Mouse (Mus musculus) liver, embryonic 15.5 days (tissue): Measurements from ENCODE around the gene P4htm. TPM values are rescaled to one million over a fixed set of nuclear protein-coding genes. Genes with fewer than 3 reads are reported as not detected.

Experiments used
- ATAC-seq: fragments of 200-750 bp; cut with Nextera tagmentation; 2 replicates; pipeline ENCODE4 v1.8.0; 2017; ENCODE audit warnings: moderate number of reproducible peaks, mild to moderate bottlenecking, moderate library complexity; ENCODE audit not compliant: insufficient read depth
- H3K27ac ChIP-seq: fragments of 300-500 bp; sonication (generic); replicated peaks from 2 replicates; pipeline ENCODE4 v1.5.1; 2015; ENCODE audit warnings: mild to moderate bottlenecking, inconsistent platforms
- H3K27me3 ChIP-seq: fragments of 300-500 bp; sonication (generic); 2 replicates; pipeline ENCODE4 v1.6.1; 2015; ENCODE audit warnings: mild to moderate bottlenecking, inconsistent platforms
- H3K36me3 ChIP-seq: fragments of 300-500 bp; sonication (generic); replicated peaks from 2 replicates; pipeline ENCODE4 v1.6.1; 2015; ENCODE audit warnings: moderate library complexity, mild to moderate bottlenecking, inconsistent platforms
- H3K4me1 ChIP-seq: fragments of 300-500 bp; sonication (generic); replicated peaks from 2 replicates; pipeline ENCODE4 v1.6.1; 2015; ENCODE audit warnings: inconsistent platforms
- H3K4me2 ChIP-seq: fragments of 300-500 bp; sonication (generic); 2 replicates; pipeline ENCODE4 v1.6.1; 2015; ENCODE audit warnings: moderate library complexity, mild to moderate bottlenecking, inconsistent platforms
- H3K4me3 ChIP-seq: fragments of 300-500 bp; sonication (generic); replicated peaks from 2 replicates; pipeline ENCODE4 v1.5.1; 2015; ENCODE audit warnings: mild to moderate bottlenecking, inconsistent platforms
- H3K9ac ChIP-seq: fragments of 300-500 bp; sonication (generic); 2 replicates; pipeline ENCODE4 v1.6.1; 2015; ENCODE audit warnings: moderate library complexity, mild to moderate bottlenecking, inconsistent platforms
- H3K9me3 ChIP-seq: fragments of 300-500 bp; sonication (generic); replicated peaks from 2 replicates; pipeline ENCODE4 v1.6.1; 2016; ENCODE audit warnings: inconsistent platforms
- WGBS: fragments of 180-500 bp; shearing (Covaris S2); methylation state at CpG from one replicate; pipeline ENCODE4 v1.1.7; 2015; ENCODE audit warnings: mixed read lengths; ENCODE audit not compliant: insufficient replicate concordance; 5-methylcytosine and 5-hydroxymethylcytosine counted together
- polyA plus RNA-seq: library from polyadenylated mRNA; unstranded; fragments of >200 nt; fragmentation: Nextera tagmentation; extraction: Ambion mirVana; gene quantifications from 2 replicates; pipeline ENCODE4 v1.2.1, GENCODE M21; 2015

The P4htm gene
- 0.36 and 0.41 TPM in 2 replicates for polyA plus RNA-seq

- ATAC-seq: peak; percentile 50
- Histone ChIP-seq H3K4me1 (peaks cover 22% of the 10 kb centered on the region), H3K9ac (0 out of 2 replicates have a peak within 1 kb of the TSS, but pooled peaks have one; percentile 51), H3K36me3 (no peaks in the 10 kb centered on the region; the same call in 1 of the 2 replicates), H3K4me3 (peak within 1 kb of the TSS; percentile 63), H3K27me3 (peaks cover 16% of the 10 kb centered on the region), H3K9me3 (no peaks in the 10 kb centered on the region), H3K4me2 (peak within 1 kb of the TSS; percentile 89), H3K27ac (no peak within 1 kb of the TSS)
- WGBS: 5% methylated on average over 69 of the region's 69 CpGs
Observed at GRCm38 (mm10) chr9:108596998-108597764, at the start of gene P4htm. TSS of gene P4htm (minus strand) at chr9:108597667.

- ATAC-seq: no peak
- no peak overlapping the region for H3K27ac ChIP-seq
- peaks cover 19% of the 10 kb centered on the region for H3K4me1 ChIP-seq
- WGBS: 51% methylated on average over 2 of the region's 2 CpGs
- H3K27me3 ChIP-seq: no peaks in the 10 kb centered on the region
- H3K36me3 ChIP-seq: peaks cover 54% of the 10 kb centered on the region
- H3K4me3 ChIP-seq: no peak overlapping the region
- H3K9ac ChIP-seq: no peak overlapping the region
- H3K4me2 ChIP-seq: no peak overlapping the region
- H3K9me3 ChIP-seq: no peaks in the 10 kb centered on the region
Observed at GRCm38 (mm10) chr9:108639825-108640224, 42.4 kb upstream of the P4htm start.

GRCm38 (mm10) chr9:108635415-108635814, 37.9 kb upstream of the P4htm start:
- WGBS: 32% methylated on average over 2 of the region's 2 CpGs
- Histone ChIP-seq H3K4me1 (peaks cover 38% of the 10 kb centered on the region), H3K27ac (no peak overlapping the region)

GRCm38 (mm10) chr9:108633846-108634245, 36.4 kb upstream of the P4htm start:
- Histone ChIP-seq H3K36me3 (peaks cover 24% of the 10 kb centered on the region; the same call in 1 of the 2 replicates), H3K9me3 (no peaks in the 10 kb centered on the region), H3K4me1 (peaks cover 38% of the 10 kb centered on the region), H3K4me3 (no peak overlapping the region), H3K4me2 (no peak overlapping the region), H3K27me3 (no peaks in the 10 kb centered on the region), H3K9ac (no peak overlapping the region), H3K27ac (no peak overlapping the region)
- no peak for ATAC-seq
- WGBS: 53% methylated on average over 2 of the region's 2 CpGs

More at GRCm38 (mm10) chr9:108635415-108635814, 37.9 kb upstream of the P4htm start:
- no peak overlapping the region for H3K4me3 ChIP-seq
- no peak overlapping the region for H3K9ac ChIP-seq
- no peak overlapping the region for H3K4me2 ChIP-seq
- H3K9me3 ChIP-seq: no peaks in the 10 kb centered on the region
- peaks cover 29% of the 10 kb centered on the region for H3K36me3 ChIP-seq
- ATAC-seq: no peak
- no peaks in the 10 kb centered on the region for H3K27me3 ChIP-seq

GRCm38 (mm10) chr9:108632375-108632774, 34.9 kb upstream of the P4htm start:
- Histone ChIP-seq H3K4me3 (no peak overlapping the region), H3K27me3 (no peaks in the 10 kb centered on the region), H3K9me3 (no peaks in the 10 kb centered on the region), H3K27ac (no peak overlapping the region), H3K4me1 (peaks cover 38% of the 10 kb centered on the region), H3K36me3 (peaks cover 36% of the 10 kb centered on the region), H3K4me2 (no peak overlapping the region), H3K9ac (no peak overlapping the region)
- ATAC-seq: no peak
- WGBS: 49% methylated on average over 5 of the region's 5 CpGs

- WGBS: 24% methylated on average over 5 of the region's 5 CpGs
- Histone ChIP-seq H3K36me3 (peaks cover 42% of the 10 kb centered on the region), H3K9me3 (no peaks in the 10 kb centered on the region), H3K4me3 (no peak overlapping the region), H3K4me2 (no peak overlapping the region), H3K9ac (no peak overlapping the region), H3K4me1 (peaks cover 38% of the 10 kb centered on the region), H3K27ac (no peak overlapping the region), H3K27me3 (no peaks in the 10 kb centered on the region)
- no peak for ATAC-seq
Observed at GRCm38 (mm10) chr9:108631631-108632256, 34.3 kb upstream of the P4htm start.

- whole genome bisulfite sequencing: 9% methylated on average over 1 of the region's 1 CpGs
- ATAC-seq: no peak
Observed at GRCm38 (mm10) chr9:108630683-108631082, 33.2 kb upstream of the P4htm start.

GRCm38 (mm10) chr9:108628141-108628540, 30.7 kb upstream of the P4htm start:
- H3K4me2 ChIP-seq: no peak overlapping the region
- H3K36me3 ChIP-seq: peaks cover 46% of the 10 kb centered on the region
- H3K27ac ChIP-seq: no peak overlapping the region
- 31% methylated on average over 4 of the region's 4 CpGs for WGBS
- H3K4me1 ChIP-seq: peaks cover 19% of the 10 kb centered on the region
- no peaks in the 10 kb centered on the region for H3K9me3 ChIP-seq
- no peaks in the 10 kb centered on the region for H3K27me3 ChIP-seq
- H3K4me3 ChIP-seq: no peak overlapping the region
- ATAC-seq: no peak
- H3K9ac ChIP-seq: no peak overlapping the region

More at GRCm38 (mm10) chr9:108630683-108631082, 33.2 kb upstream of the P4htm start:
- Histone ChIP-seq H3K36me3 (peaks cover 40% of the 10 kb centered on the region), H3K27ac (no peak overlapping the region), H3K4me1 (peaks cover 32% of the 10 kb centered on the region), H3K9me3 (no peaks in the 10 kb centered on the region), H3K4me2 (no peak overlapping the region), H3K4me3 (no peak overlapping the region), H3K9ac (no peak overlapping the region), H3K27me3 (no peaks in the 10 kb centered on the region)

- Histone ChIP-seq H3K36me3 (peaks cover 38% of the 10 kb centered on the region), H3K27me3 (no peaks in the 10 kb centered on the region), H3K9ac (no peak overlapping the region), H3K4me1 (peaks cover 3% of the 10 kb centered on the region; the same call in 1 of the 2 replicates), H3K9me3 (no peaks in the 10 kb centered on the region), H3K27ac (no peak overlapping the region), H3K4me2 (no peak overlapping the region), H3K4me3 (no peak overlapping the region)
- WGBS: 48% methylated on average over 2 of the region's 2 CpGs
- ATAC-seq: no peak
Observed at GRCm38 (mm10) chr9:108626498-108626897, 29.0 kb upstream of the P4htm start.

- Histone ChIP-seq H3K36me3 (peaks cover 82% of the 10 kb centered on the region), H3K9ac (no peak overlapping the region), H3K27me3 (no peaks in the 10 kb centered on the region), H3K4me3 (no peak overlapping the region), H3K27ac (no peak overlapping the region), H3K4me2 (no peak overlapping the region), H3K9me3 (no peaks in the 10 kb centered on the region), H3K4me1 (no peaks in the 10 kb centered on the region)
- 73% methylated on average over 1 of the region's 1 CpGs for WGBS
- no peak for ATAC-seq
Observed at GRCm38 (mm10) chr9:108617301-108617700, 19.8 kb upstream of the P4htm start.

GRCm38 (mm10) chr9:108611488-108611887, 14.0 kb upstream of the P4htm start:
- peaks cover 9% of the 10 kb centered on the region for H3K4me1 ChIP-seq
- H3K4me2 ChIP-seq: no peak overlapping the region
- peaks cover 96% of the 10 kb centered on the region for H3K36me3 ChIP-seq
- no peak overlapping the region for H3K4me3 ChIP-seq
- no peak overlapping the region for H3K27ac ChIP-seq
- H3K27me3 ChIP-seq: no peaks in the 10 kb centered on the region
- no peaks in the 10 kb centered on the region for H3K9me3 ChIP-seq
- no peak overlapping the region for H3K9ac ChIP-seq
- 92% methylated on average over 10 of the region's 10 CpGs for WGBS
- no peak for ATAC-seq
